Mouse (Mus musculus) heart, embryonic 16.5 days (tissue): ENCODE results near the gene Kif18b. TPM values are rescaled to one million over a fixed set of nuclear protein-coding genes. Genes with fewer than 3 reads are reported as not detected.

Source experiments
- ATAC-seq: fragments of 200-750 bp; cut with Nextera tagmentation; replicated peaks from 2 replicates; pipeline ENCODE4 v1.8.0; 2017; ENCODE audit warnings: moderate number of reproducible peaks; ENCODE audit not compliant: insufficient read depth, low FRiP score; ENCODE audit errors: extremely low read depth
- H3K27ac ChIP-seq: fragments of 300-500 bp; sonication (generic); 2 replicates; pipeline ENCODE4 v1.5.1; 2014; ENCODE audit warnings: mild to moderate bottlenecking, low read length, control low read depth, moderate library complexity
- H3K27me3 ChIP-seq: fragments of 300-500 bp; sonication (generic); 2 replicates; pipeline ENCODE4 v1.6.1; 2014; ENCODE audit warnings: low read length, mixed read lengths; ENCODE audit not compliant: control insufficient read depth, insufficient read depth
- H3K36me3 ChIP-seq: fragments of 300-500 bp; sonication (generic); 2 replicates; pipeline ENCODE4 v1.6.1; 2014; ENCODE audit not compliant: control insufficient read depth, insufficient read depth
- H3K4me1 ChIP-seq: fragments of 300-500 bp; sonication (generic); 2 replicates; pipeline ENCODE4 v1.6.1; 2014; ENCODE audit warnings: low read length, mixed read lengths; ENCODE audit not compliant: control insufficient read depth, insufficient read depth
- H3K4me2 ChIP-seq: fragments of 300-500 bp; sonication (generic); 2 replicates; pipeline ENCODE4 v1.6.1; 2014; ENCODE audit warnings: low read depth, mild to moderate bottlenecking, control low read depth, low read length
- H3K4me3 ChIP-seq: fragments of 300-500 bp; sonication (generic); 2 replicates; pipeline ENCODE4 v1.5.1; 2014; ENCODE audit warnings: mild to moderate bottlenecking, control low read depth, low read length
- H3K9ac ChIP-seq: fragments of 300-500 bp; sonication (generic); 2 replicates; pipeline ENCODE4 v1.6.1; 2014; ENCODE audit warnings: low read length, control low read depth
- H3K9me3 ChIP-seq: fragments of 300-500 bp; sonication (generic); replicated peaks from 2 replicates; pipeline ENCODE4 v1.6.1; 2016; ENCODE audit warnings: low read length; ENCODE audit not compliant: control insufficient read depth
- WGBS: fragments of 180-500 bp; shearing (Covaris S2); extraction: QIAGEN DNeasy Blood & Tissue Kit; methylation state at CpG from one replicate; pipeline ENCODE4 v1.1.7; 2014; 5-methylcytosine and 5-hydroxymethylcytosine counted together
- polyA plus RNA-seq: library from polyadenylated mRNA; unstranded; fragments of >200 nt; fragmentation: Nextera tagmentation; extraction: Ambion mirVana; gene quantifications from 2 replicates; pipeline ENCODE4 v1.2.1, GENCODE M21; 2015

Gene Kif18b
- polyA plus RNA-seq, 1 experiment from 2014 or later, result 7.6 TPM

DNA sequence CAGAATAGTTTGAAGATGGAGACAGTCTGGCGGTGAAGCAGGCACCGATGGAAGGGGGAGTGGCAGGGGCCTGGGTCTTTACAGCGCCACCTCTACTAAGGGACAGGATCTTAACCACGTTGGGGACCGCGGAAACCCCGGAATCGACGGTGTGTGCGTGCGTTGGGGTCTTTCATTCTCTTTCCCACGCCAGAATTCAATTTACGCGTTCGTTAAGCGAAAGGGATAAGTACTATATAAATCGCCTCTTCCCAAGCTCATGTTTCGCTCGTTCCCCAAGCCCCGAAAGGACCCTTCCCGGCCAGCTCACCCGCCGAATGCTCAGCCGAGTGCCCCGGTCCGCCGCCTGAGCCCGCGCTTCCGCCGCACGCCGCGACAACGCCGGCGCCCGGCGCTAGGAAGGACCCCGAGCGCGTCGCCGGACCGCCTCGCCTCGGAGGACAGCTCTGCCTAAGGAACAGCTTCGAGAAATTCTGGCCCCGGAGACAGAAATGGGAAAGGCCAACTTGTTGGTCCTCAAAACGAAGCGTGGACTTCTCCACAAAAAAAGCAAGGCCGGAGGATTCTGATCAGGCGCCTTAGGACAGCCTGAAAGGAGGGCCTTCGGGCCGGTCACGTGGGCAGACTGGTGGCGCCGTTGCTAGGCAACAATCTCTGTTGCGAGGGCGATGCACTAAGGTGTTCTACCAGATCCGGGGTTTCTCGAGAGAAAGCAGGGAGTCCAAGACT, 44.2 kb downstream of the Kif18b start, which contains the start of the genes Eftud2 and Ccdc103:
Eftud2 (minus strand) TSS at position 401 of the 729 bp plus-strand sequence.
Ccdc103 (plus strand) TSS at position 620 of the 729 bp plus-strand sequence.
- Histone ChIP-seq H3K27ac (peak within 1 kb of the TSS; percentile 87), H3K36me3 (peaks cover 4% of the 10 kb centered on the region; the same call in 1 of the 2 replicates), H3K4me3 (peak within 1 kb of the TSS; percentile 64), H3K4me1 (peaks cover 25% of the 10 kb centered on the region), H3K9ac (peak within 1 kb of the TSS; percentile 71), H3K4me2 (peak within 1 kb of the TSS; percentile 67), H3K27me3 (no peaks in the 10 kb centered on the region), H3K9me3 (no peaks in the 10 kb centered on the region)
- WGBS, result under 1% methylated on average over 62 of the region's 62 CpGs
- ATAC-seq, result peak; percentile 83

- Histone ChIP-seq H3K9ac (no peak overlapping the region), H3K9me3 (no peaks in the 10 kb centered on the region), H3K4me1 (peaks cover 18% of the 10 kb centered on the region), H3K27me3 (no peaks in the 10 kb centered on the region), H3K27ac (no peak overlapping the region), H3K36me3 (peaks cover 5% of the 10 kb centered on the region; the same call in 1 of the 2 replicates), H3K4me3 (no peak overlapping the region), H3K4me2 (peak overlapping the region; percentile 67)
- ATAC-seq, result no peak
- WGBS, result 93% methylated on average over 2 of the region's 2 CpGs
These were observed 45.4 kb downstream of the Kif18b start for GRCm38 (mm10) chr11:102879558-102879957.

- Histone ChIP-seq H3K4me1 (peaks cover 4% of the 10 kb centered on the region), H3K9me3 (no peaks in the 10 kb centered on the region), H3K27me3 (no peaks in the 10 kb centered on the region), H3K4me3 (no peak overlapping the region), H3K9ac (no peak overlapping the region), H3K36me3 (peaks cover 24% of the 10 kb centered on the region), H3K4me2 (no peak overlapping the region), H3K27ac (no peak overlapping the region)
- WGBS, result 80% methylated on average over 7 of the region's 7 CpGs
- no peak for ATAC-seq
These were observed 50.1 kb downstream of the Kif18b start for GRCm38 (mm10) chr11:102874801-102875334.

DNA sequence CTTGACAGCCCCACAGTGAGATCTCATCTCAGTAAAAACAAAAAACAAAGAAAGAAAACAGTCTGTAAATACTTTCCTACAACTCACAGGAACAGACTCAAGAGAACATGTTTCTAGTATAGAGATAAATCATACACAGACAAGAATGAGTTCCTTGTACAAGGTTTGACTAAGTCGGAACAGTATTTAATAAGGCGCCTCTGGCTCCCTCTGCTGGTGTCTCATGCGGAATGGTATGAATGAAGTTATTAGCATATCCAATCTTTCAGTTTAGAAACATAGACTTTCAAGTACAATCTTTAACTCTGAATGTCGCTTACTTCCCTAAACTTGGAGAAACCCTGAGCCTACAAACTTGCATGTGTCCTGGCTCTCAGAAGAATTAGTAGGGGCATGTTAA, 60.7 kb downstream of the Kif18b start:
- no peak overlapping the region for H3K4me3 ChIP-seq
- no peak overlapping the region for H3K4me2 ChIP-seq
- no peaks in the 10 kb centered on the region for H3K27me3 ChIP-seq
- H3K4me1 ChIP-seq, result peaks cover 6% of the 10 kb centered on the region; the same call in 1 of the 2 replicates
- no peak overlapping the region for H3K9ac ChIP-seq
- H3K36me3 ChIP-seq, result peaks cover 44% of the 10 kb centered on the region
- no peak for ATAC-seq
- WGBS, result 25% methylated on average over 4 of the region's 4 CpGs
- H3K27ac ChIP-seq, result no peak overlapping the region
- H3K9me3 ChIP-seq, result no peaks in the 10 kb centered on the region

GRCm38 (mm10) chr11:102859933-102860332, 65.0 kb downstream of the Kif18b start:
- H3K27ac ChIP-seq, result no peak overlapping the region
- no peaks in the 10 kb centered on the region for H3K4me1 ChIP-seq
- no peaks in the 10 kb centered on the region for H3K9me3 ChIP-seq
- peaks cover 40% of the 10 kb centered on the region for H3K36me3 ChIP-seq
- no peak overlapping the region for H3K4me2 ChIP-seq
- no peak overlapping the region for H3K4me3 ChIP-seq
- H3K9ac ChIP-seq, result no peak overlapping the region
- no peak for ATAC-seq
- WGBS, result 89% methylated on average over 8 of the region's 8 CpGs
- no peaks in the 10 kb centered on the region for H3K27me3 ChIP-seq

DNA sequence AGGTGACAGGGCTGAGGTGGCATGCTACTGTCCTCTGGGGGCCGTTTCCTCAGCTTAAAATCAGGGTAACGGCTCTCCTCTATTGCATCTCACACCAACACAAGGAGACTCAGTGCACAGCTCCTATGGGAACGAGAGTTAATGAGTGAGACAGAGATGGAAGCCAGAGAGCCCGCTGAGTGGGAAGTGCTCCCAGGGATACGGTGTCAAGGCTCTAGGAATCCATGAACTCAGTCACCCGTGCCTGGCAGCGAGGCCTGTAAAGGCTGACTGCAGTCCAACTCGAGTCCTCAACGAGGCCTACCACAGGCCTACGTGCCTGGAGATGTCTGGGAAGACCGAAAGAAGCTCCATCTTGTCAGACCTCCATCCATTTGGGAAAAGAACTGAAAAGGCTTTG, 66.0 kb downstream of the Kif18b start:
- Histone ChIP-seq H3K27me3 (no peaks in the 10 kb centered on the region), H3K9me3 (no peaks in the 10 kb centered on the region; the same call in 1 of the 2 replicates), H3K36me3 (peaks cover 49% of the 10 kb centered on the region), H3K4me3 (no peak overlapping the region), H3K9ac (no peak overlapping the region), H3K4me1 (no peaks in the 10 kb centered on the region), H3K4me2 (no peak overlapping the region), H3K27ac (no peak overlapping the region)
- no peak for ATAC-seq
- 93% methylated on average over 11 of the region's 11 CpGs for WGBS

DNA sequence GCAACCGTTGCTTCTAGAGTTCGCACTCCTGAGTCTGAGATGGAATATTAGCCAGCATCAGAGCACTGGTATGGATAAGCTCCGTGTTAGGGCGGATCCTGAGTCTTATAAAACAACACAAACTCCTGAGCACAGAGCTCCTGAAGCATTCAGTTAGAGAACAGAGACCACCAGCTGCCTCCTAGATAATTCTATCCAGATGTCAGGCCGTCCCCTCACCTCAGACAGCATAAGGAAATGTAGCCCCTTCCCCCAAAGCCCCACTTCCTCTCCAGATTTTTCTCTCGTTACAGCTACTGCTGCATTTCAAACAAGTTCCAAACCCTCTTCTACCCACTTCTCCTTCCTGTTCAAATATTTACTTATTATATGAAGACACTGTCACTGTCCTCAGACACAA, 69.0 kb downstream of the Kif18b start:
- ATAC-seq, result no peak
- Histone ChIP-seq H3K9ac (no peak overlapping the region), H3K36me3 (peaks cover 50% of the 10 kb centered on the region), H3K4me3 (no peak overlapping the region), H3K4me2 (no peak overlapping the region), H3K27ac (no peak overlapping the region), H3K27me3 (no peaks in the 10 kb centered on the region), H3K9me3 (no peaks in the 10 kb centered on the region; the same call in 1 of the 2 replicates), H3K4me1 (no peaks in the 10 kb centered on the region)
- 77% methylated on average over 6 of the region's 6 CpGs for WGBS

Other genes with a start within 250 kb of the Kif18b start
- gene Ccdc43, start 227.3 kb downstream of the Kif18b start, polyA plus RNA-seq, result 34.4 and 38.2 TPM in 2 replicates
- gene Adam11, start 163.7 kb downstream of the Kif18b start, polyA plus RNA-seq, result 5.2 and 5.3 TPM in 2 replicates
- gene Gjc1, start 105.4 kb downstream of the Kif18b start, polyA plus RNA-seq, result 45.5 and 46.3 TPM in 2 replicates
- 6.4 and 9.9 TPM in 2 replicates for gene Higd1b, start 89.3 kb downstream of the Kif18b start, polyA plus RNA-seq
- gene Eftud2, start 44.1 kb downstream of the Kif18b start, polyA plus RNA-seq, result 114 and 115 TPM in 2 replicates
- gene Ccdc103, start 43.9 kb downstream of the Kif18b start, polyA plus RNA-seq, result 0.64 and 0.77 TPM in 2 replicates
- gene Fam187a, start 40.0 kb downstream of the Kif18b start, polyA plus RNA-seq, result 0.09 TPM in 1 of 2 replicates, not detected in the other
- gene Gfap, start 24.2 kb downstream of the Kif18b start, polyA plus RNA-seq, result 0.26 and 0.30 TPM in 2 replicates
- gene C1ql1, start 21.6 kb upstream of the Kif18b start, polyA plus RNA-seq, result 0.32 and 0.39 TPM in 2 replicates
- gene Nmt1, start 103.1 kb upstream of the Kif18b start, polyA plus RNA-seq, result 39.1 and 41.7 TPM in 2 replicates
- 66.9 and 77.5 TPM in 2 replicates for gene Dcakd, start 103.2 kb upstream of the Kif18b start, polyA plus RNA-seq
- 13.6 and 17.0 TPM in 2 replicates for gene Plcd3, start 176.5 kb upstream of the Kif18b start, polyA plus RNA-seq
- 21.5 and 21.8 TPM in 2 replicates for gene Acbd4, start 176.6 kb upstream of the Kif18b start, polyA plus RNA-seq
- gene Hexim1, start 191.1 kb upstream of the Kif18b start, polyA plus RNA-seq, result 2.9 TPM in 2 replicates
- gene Hexim2, start 207.3 kb upstream of the Kif18b start, polyA plus RNA-seq, result 6.1 and 7.4 TPM in 2 replicates
- 4.0 and 7.6 TPM in 2 replicates for gene Fmnl1, start 246.0 kb upstream of the Kif18b start, polyA plus RNA-seq